ENCODE assay signal across 15 mouse cellular contexts in the genomic region with DNA sequence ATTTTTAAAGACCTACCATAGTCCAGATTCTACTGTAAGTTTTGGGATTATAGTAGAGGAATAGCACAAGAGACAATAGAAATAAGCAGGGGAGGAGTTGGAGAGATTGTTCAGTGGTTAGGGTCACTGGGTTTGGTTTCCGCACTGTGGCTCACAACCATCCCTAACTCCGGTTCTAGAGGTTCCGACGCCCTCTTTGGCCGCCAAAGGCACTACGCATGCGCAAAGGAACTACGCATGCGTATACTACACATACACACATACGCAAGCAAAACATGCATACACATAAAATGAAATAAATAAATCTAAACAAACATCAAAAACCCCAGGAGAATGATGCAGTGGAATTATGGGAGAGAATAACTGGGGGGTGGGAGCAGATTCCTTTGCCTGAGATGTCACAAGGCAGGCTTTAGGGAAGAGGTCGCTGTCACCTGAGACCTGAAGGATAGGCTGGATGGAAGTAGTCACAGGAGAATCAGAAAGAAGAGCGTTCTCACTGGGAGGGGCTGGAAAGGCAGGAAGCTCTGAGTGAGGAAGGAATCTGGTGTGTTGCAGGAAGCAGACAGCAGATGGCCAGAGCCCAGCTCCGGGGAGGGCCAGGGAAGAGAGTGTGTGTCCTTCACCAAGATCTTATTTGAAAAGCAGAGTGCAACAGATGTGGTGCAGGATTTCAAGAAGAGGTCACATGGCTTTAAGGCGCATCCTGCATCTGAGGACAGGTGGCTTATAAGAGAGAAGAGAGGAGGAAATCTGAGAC. TPM values are rescaled to one million over a fixed set of nuclear protein-coding genes. Genes with fewer than 3 reads are reported as not detected.
DNase-seq lines count a peak whose midpoint lies in the region; ATAC-seq lines count a peak whose summit lies in the region.
"Had no signal": no experiment of that assay in that cellular context is flagged by ENCODE, and none has a peak within 500 bp of the region (broad histone marks: within the 10 kb centered on the region; RNA-seq: fewer than 3 reads in every experiment).

No protein-coding gene starts in this region.

- no peak overlapping the region for H3K4me2 ChIP-seq in limb, embryonic 11.5 days (ENCODE audit: low read depth, severe bottlenecking)
- no peak overlapping the region for H3K4me2 ChIP-seq in heart, embryonic 12.5 days
- H3K4me2 ChIP-seq: liver, embryonic 13.5 days; midbrain, embryonic 13.5 days; neural tube, embryonic 12.5 days had no signal

- H3K36me3 ChIP-seq in limb, embryonic 11.5 days (ENCODE audit: control insufficient read depth, insufficient read depth, low read length), result no peaks in the 10 kb centered on the region; the same call in 1 of the 2 replicates
- H3K36me3 ChIP-seq in limb, embryonic 10.5 days, result peaks cover 14% of the 10 kb centered on the region; the same call in 1 of the 2 replicates
- peaks cover 90% of the 10 kb centered on the region for H3K36me3 ChIP-seq in heart, embryonic 12.5 days
- H3K36me3 ChIP-seq: midbrain, embryonic 13.5 days; neural tube, embryonic 12.5 days had no signal

- H3K4me1 ChIP-seq in limb, embryonic 11.5 days (ENCODE audit: control insufficient read depth, insufficient read depth, low read length), result no peaks in the 10 kb centered on the region
- H3K4me1 ChIP-seq in limb, embryonic 10.5 days, result 0 out of 2 replicates have a peak, but pooled peaks cover 4% of the 10 kb centered on the region
- peaks cover 36% of the 10 kb centered on the region for H3K4me1 ChIP-seq in heart, embryonic 12.5 days (replicated peaks)
- H3K4me1 ChIP-seq: midbrain, embryonic 13.5 days; neural tube, embryonic 12.5 days had no signal

- no peak overlapping the region for H3K9ac ChIP-seq in limb, embryonic 11.5 days (ENCODE audit: low read length)
- no peak overlapping the region for H3K9ac ChIP-seq in heart, embryonic 12.5 days
- H3K9ac ChIP-seq: liver, embryonic 13.5 days; midbrain, embryonic 13.5 days; neural tube, embryonic 12.5 days had no signal

- peak; percentile 45 for DNase-seq in embryo, embryonic 10 days (ENCODE audit: low spot score)
- DNase-seq in embryo, embryonic 9.5 days (ENCODE audit: extremely low spot score), result no peak
- no peak for DNase-seq in limb, embryonic 11.5 days (ENCODE audit: low spot score)
- DNase-seq in limb, embryonic 10.5 days (ENCODE audit: low spot score), result no peak
- DNase-seq in lung, postnatal 10 days, result peak; percentile 53
- no peak for DNase-seq in retina, postnatal 1 day
- DNase-seq: embryo, embryonic 11 days; liver, embryonic 13.5 days; thymus, postnatal 14 days had no signal

- no peaks in the 10 kb centered on the region for H3K9me3 ChIP-seq in limb, embryonic 11.5 days (ENCODE audit: control insufficient read depth, low read length)
- H3K9me3 ChIP-seq in limb, embryonic 10.5 days (replicated peaks), result no peaks in the 10 kb centered on the region
- no peaks in the 10 kb centered on the region for H3K9me3 ChIP-seq in heart, embryonic 12.5 days (replicated peaks)
- H3K9me3 ChIP-seq: liver, embryonic 13.5 days; midbrain, embryonic 13.5 days; neural tube, embryonic 12.5 days had no signal

- WGBS in limb, embryonic 11.5 days, result 77% methylated on average over 14 of the region's 14 CpGs
- WGBS in limb, embryonic 10.5 days, result 76% methylated on average over 14 of the region's 14 CpGs
- 75% methylated on average over 14 of the region's 14 CpGs for WGBS in heart, embryonic 12.5 days

- ATAC-seq in limb, embryonic 11.5 days (ENCODE audit: insufficient number of reproducible peaks, low FRiP score, low TSS enrichment, low read depth), result 0 out of 2 replicates have a peak, but pooled peaks have one; percentile 36
- 0 out of 2 replicates have a peak, but pooled peaks have one; percentile 45 for ATAC-seq in heart, embryonic 12.5 days (ENCODE audit: insufficient number of reproducible peaks, low FRiP score)
- no peak for ATAC-seq in CD4-positive, CD25-positive, alpha-beta regulatory T cell, adult 4 months
- ATAC-seq: forebrain, embryonic 14.5 days; midbrain, embryonic 13.5 days had no signal

- H3K4me3 ChIP-seq in limb, embryonic 11.5 days (ENCODE audit: low read depth, low read length), result no peak overlapping the region
- no peak overlapping the region for H3K4me3 ChIP-seq in limb, embryonic 10.5 days
- H3K4me3 ChIP-seq in heart, embryonic 12.5 days, result no peak overlapping the region
- H3K4me3 ChIP-seq: left cerebral cortex, adult 2 months; liver, embryonic 13.5 days; midbrain, embryonic 13.5 days; neural tube, embryonic 12.5 days had no signal

- H3K27ac ChIP-seq in limb, embryonic 11.5 days (replicated peaks; ENCODE audit: low read depth, low read length), result no peak overlapping the region
- H3K27ac ChIP-seq in limb, embryonic 10.5 days, result no peak overlapping the region
- peak overlapping the region; percentile 9 for H3K27ac ChIP-seq in heart, embryonic 12.5 days (ENCODE audit: poor library complexity, severe bottlenecking)
- H3K27ac ChIP-seq: left cerebral cortex, adult 2 months; liver, embryonic 13.5 days; midbrain, embryonic 13.5 days; neural tube, embryonic 12.5 days had no signal

- H3K27me3 ChIP-seq in limb, embryonic 11.5 days (ENCODE audit: control insufficient read depth, insufficient read depth, low read length), result no peaks in the 10 kb centered on the region
- H3K27me3 ChIP-seq in limb, embryonic 10.5 days (ENCODE audit: low read depth, poor library complexity, severe bottlenecking), result no peaks in the 10 kb centered on the region
- no peaks in the 10 kb centered on the region for H3K27me3 ChIP-seq in heart, embryonic 12.5 days (replicated peaks)
- H3K27me3 ChIP-seq: liver, embryonic 13.5 days; midbrain, embryonic 13.5 days; neural tube, embryonic 12.5 days had no signal

RNA-seq across cellular contexts. Expression of a gene that starts 19.0 kb away (rescaled TPM):
- polyA plus RNA-seq in limb, embryonic 11.5 days (2014; fragmentation: Nextera tagmentation; extraction: Ambion mirVana), result 161 and 167 TPM in 2 replicates
- polyA plus RNA-seq in limb, embryonic 10.5 days (2016; fragmentation: Nextera tagmentation; extraction: Ambion mirVana), result 141 and 148 TPM in 2 replicates
- 126 and 135 TPM in 2 replicates for polyA plus RNA-seq in heart, embryonic 12.5 days (2016; fragmentation: Nextera tagmentation; extraction: Ambion mirVana)
- under 1 TPM; 0.15 to 0.92 TPM for polyA plus RNA-seq in CD4-positive, CD25-positive, alpha-beta regulatory T cell, adult 4 months (2017; shearing (Covaris generic))

RNA-seq across cellular contexts. Expression of a gene that starts 56.3 kb away (rescaled TPM):
- polyA plus RNA-seq in limb, embryonic 11.5 days (2014; fragmentation: Nextera tagmentation; extraction: Ambion mirVana), result 6.1 and 8.9 TPM in 2 replicates
- 10.1 and 10.8 TPM in 2 replicates for polyA plus RNA-seq in limb, embryonic 10.5 days (2016; fragmentation: Nextera tagmentation; extraction: Ambion mirVana)
- 113 and 122 TPM in 2 replicates for polyA plus RNA-seq in heart, embryonic 12.5 days (2016; fragmentation: Nextera tagmentation; extraction: Ambion mirVana)
- 100 to 1,000 TPM; 114 to 159 TPM for polyA plus RNA-seq in CD4-positive, CD25-positive, alpha-beta regulatory T cell, adult 4 months (2017; shearing (Covaris generic))

Comparison
In these comparisons a context has a peak if more than half of its experiments do, and no peak if none do; other contexts are left out.
1. DNase-seq: peak in embryo, embryonic 10 days (single experiment) and lung, postnatal 10 days (single experiment); none in embryo, embryonic 9.5 days (single experiment), limb, embryonic 11.5 days (single experiment), limb, embryonic 10.5 days (single experiment) and retina, postnatal 1 day (single experiment).
2. RNA of a gene that starts 19.0 kb away (polyA plus RNA-seq): 161 to 167 TPM in limb, embryonic 11.5 days, 141 to 148 TPM in limb, embryonic 10.5 days and 126 to 135 TPM in heart, embryonic 12.5 days; 0.15 to 0.92 TPM in CD4-positive, CD25-positive, alpha-beta regulatory T cell, adult 4 months; every median in the first group is over 10 times any median in the second.